Mouse (Mus musculus): ENCODE measurements around the gene Pakap. TPM values are rescaled to one million over a fixed set of nuclear protein-coding genes. Genes with fewer than 3 reads are reported as not detected.

Gene Pakap
- polyA plus RNA-seq, 1 experiment from 2014 or later: 21.4 TPM

DNA sequence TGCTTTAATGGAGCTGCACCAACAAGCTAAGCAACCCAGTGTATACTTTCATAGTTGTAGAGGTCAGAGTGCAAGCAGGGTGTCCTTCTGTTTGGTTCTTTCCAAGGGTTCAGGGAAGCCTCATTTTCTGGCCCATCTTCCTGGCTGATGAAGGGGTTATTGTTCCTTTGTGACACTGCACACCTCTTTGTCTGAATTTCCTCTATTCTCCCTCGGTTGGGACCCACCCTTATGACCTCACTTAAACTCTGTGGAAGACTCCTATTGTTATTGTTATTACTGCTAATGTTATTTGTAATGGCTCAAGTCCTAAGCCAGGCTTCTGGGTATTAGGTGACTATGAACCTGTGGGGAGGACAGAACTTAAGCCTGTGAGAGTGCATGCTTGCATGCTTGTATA lies 273.9 kb downstream of the Pakap start:
- ATAC-seq (ENCODE audit: low FRiP score) (no peak), DNase-seq (ENCODE audit: low spot score, missing footprints) (no peak)
- Histone ChIP-seq H3K27ac (ENCODE audit: low read depth, low read length) (no peak overlapping the region), H3K4me3 (ENCODE audit: low read depth, low read length) (no peak overlapping the region), H3K9me3 (ENCODE audit: control insufficient read depth, low read length) (no peaks in the 10 kb centered on the region), H3K9ac (ENCODE audit: low read length) (no peak overlapping the region), H3K4me1 (ENCODE audit: control insufficient read depth, insufficient read depth, low read length) (peaks cover 20% of the 10 kb centered on the region; the same call in 1 of the 2 replicates), H3K4me2 (no peak overlapping the region), H3K27me3 (ENCODE audit: control insufficient read depth, insufficient read depth, low read length) (no peaks in the 10 kb centered on the region), H3K36me3 (ENCODE audit: control insufficient read depth, insufficient read depth, low read length) (no peaks in the 10 kb centered on the region)
- WGBS: 12% methylated on average over 1 of the region's 1 CpGs

- no peak overlapping the region for H3K9ac ChIP-seq (ENCODE audit: low read length)
- H3K4me1 ChIP-seq (ENCODE audit: control insufficient read depth, insufficient read depth, low read length): peaks cover 24% of the 10 kb centered on the region
- no peak overlapping the region for H3K4me3 ChIP-seq (ENCODE audit: low read depth, low read length)
- H3K27ac ChIP-seq (ENCODE audit: low read depth, low read length): no peak overlapping the region
- H3K36me3 ChIP-seq (ENCODE audit: control insufficient read depth, insufficient read depth, low read length): no peaks in the 10 kb centered on the region
- ATAC-seq (ENCODE audit: low FRiP score) (no peak), DNase-seq (ENCODE audit: low spot score, missing footprints) (no peak)
- H3K4me2 ChIP-seq: no peak overlapping the region
- no peaks in the 10 kb centered on the region for H3K27me3 ChIP-seq (ENCODE audit: control insufficient read depth, insufficient read depth, low read length)
- H3K9me3 ChIP-seq (ENCODE audit: control insufficient read depth, low read length): no peaks in the 10 kb centered on the region
- 84% methylated on average over 11 of the region's 11 CpGs for WGBS
These were observed 274.7 kb downstream of the Pakap start for GRCm38 (mm10) chr4:57842472-57843305.

DNA sequence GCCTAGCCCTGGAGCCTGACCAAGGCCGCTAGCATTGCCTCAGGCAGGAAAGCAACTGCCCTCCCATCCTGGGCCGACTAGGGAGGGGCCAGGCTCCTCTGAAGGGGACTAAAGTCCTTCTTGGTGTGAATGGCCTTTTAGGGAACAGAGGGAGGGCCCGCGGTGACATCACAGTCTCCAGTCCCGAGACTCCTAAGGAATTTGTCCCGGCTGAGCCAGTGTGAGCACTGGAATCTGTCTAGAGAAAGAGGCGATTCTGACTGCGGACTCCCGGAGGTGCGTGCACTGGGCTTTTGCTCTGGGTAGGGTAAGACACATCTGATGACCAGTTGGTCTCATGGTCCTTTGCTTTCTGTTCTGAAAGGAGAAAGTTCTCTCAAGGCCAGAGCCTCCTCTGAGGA lies 277.1 kb downstream of the Pakap start:
- Histone ChIP-seq H3K4me1 (ENCODE audit: control insufficient read depth, insufficient read depth, low read length) (peaks cover 24% of the 10 kb centered on the region), H3K4me3 (ENCODE audit: low read depth, low read length) (peak overlapping the region; percentile 24), H3K9ac (ENCODE audit: low read length) (peak overlapping the region; percentile 54), H3K36me3 (ENCODE audit: control insufficient read depth, insufficient read depth, low read length) (no peaks in the 10 kb centered on the region), H3K4me2 (peak overlapping the region; percentile 43), H3K27ac (ENCODE audit: low read depth, low read length) (peak overlapping the region; percentile 74), H3K27me3 (ENCODE audit: control insufficient read depth, insufficient read depth, low read length) (no peaks in the 10 kb centered on the region), H3K9me3 (ENCODE audit: control insufficient read depth, low read length) (no peaks in the 10 kb centered on the region)
- WGBS: 1% methylated on average over 10 of the region's 10 CpGs
- ATAC-seq (ENCODE audit: low FRiP score) (peak; percentile 89), DNase-seq (ENCODE audit: low spot score, missing footprints) (peak; percentile 96)

GRCm38 (mm10) chr4:57845541-57846210 lies 277.7 kb downstream of the Pakap start:
- H3K27ac ChIP-seq (ENCODE audit: low read depth, low read length): peak overlapping the region; percentile 74
- ATAC-seq (ENCODE audit: low FRiP score) (peak; percentile 53), DNase-seq (ENCODE audit: low spot score, missing footprints) (peak; percentile 95)
- no peaks in the 10 kb centered on the region for H3K9me3 ChIP-seq (ENCODE audit: control insufficient read depth, low read length)
- WGBS: 11% methylated on average over 12 of the region's 12 CpGs
- H3K4me3 ChIP-seq (ENCODE audit: low read depth, low read length): peak overlapping the region; percentile 24
- H3K36me3 ChIP-seq (ENCODE audit: control insufficient read depth, insufficient read depth, low read length): no peaks in the 10 kb centered on the region
- H3K4me2 ChIP-seq: peak overlapping the region; percentile 43
- H3K9ac ChIP-seq (ENCODE audit: low read length): peak overlapping the region; percentile 54
- no peaks in the 10 kb centered on the region for H3K27me3 ChIP-seq (ENCODE audit: control insufficient read depth, insufficient read depth, low read length)
- peaks cover 24% of the 10 kb centered on the region for H3K4me1 ChIP-seq (ENCODE audit: control insufficient read depth, insufficient read depth, low read length)

DNA sequence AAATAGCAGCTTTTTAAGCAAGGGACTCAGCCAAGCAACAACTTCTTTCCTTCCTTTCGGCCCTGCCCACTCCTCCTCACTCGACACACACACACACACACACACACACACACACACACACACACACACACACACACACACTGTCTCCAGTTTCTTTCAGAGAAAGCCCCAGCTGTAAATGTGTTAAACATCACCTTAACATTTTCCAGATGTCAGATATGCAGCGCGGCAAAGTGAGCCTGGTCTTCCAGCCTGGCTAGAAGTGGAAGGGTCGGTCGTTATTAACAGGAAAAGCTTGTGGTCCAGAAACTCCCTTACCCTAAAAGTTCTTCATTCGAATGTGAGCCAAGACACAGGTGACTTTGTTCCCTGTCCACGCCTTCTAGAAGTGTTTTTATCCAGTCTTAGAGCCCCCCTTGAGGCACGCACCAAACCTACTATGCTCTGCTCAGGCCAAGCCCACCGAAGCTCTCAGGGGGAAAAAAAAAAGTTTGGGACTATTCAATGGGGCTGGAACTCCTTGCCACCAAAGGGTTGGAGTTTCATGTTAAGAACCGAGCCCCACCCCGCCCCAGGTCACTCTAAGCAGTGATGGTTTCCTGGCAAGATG lies 278.5 kb downstream of the Pakap start:
- peak overlapping the region; percentile 43 for H3K4me2 ChIP-seq
- no peaks in the 10 kb centered on the region for H3K9me3 ChIP-seq (ENCODE audit: control insufficient read depth, low read length)
- no peak overlapping the region for H3K4me3 ChIP-seq (ENCODE audit: low read depth, low read length)
- H3K4me1 ChIP-seq (ENCODE audit: control insufficient read depth, insufficient read depth, low read length): peaks cover 24% of the 10 kb centered on the region
- WGBS: 51% methylated on average over 12 of the region's 12 CpGs
- H3K27me3 ChIP-seq (ENCODE audit: control insufficient read depth, insufficient read depth, low read length): no peaks in the 10 kb centered on the region
- ATAC-seq (ENCODE audit: low FRiP score): no peak
- peak overlapping the region; percentile 74; the same call in 1 of the 2 replicates for H3K27ac ChIP-seq (ENCODE audit: low read depth, low read length)
- peak; percentile 89 for DNase-seq (ENCODE audit: low spot score, missing footprints)
- H3K36me3 ChIP-seq (ENCODE audit: control insufficient read depth, insufficient read depth, low read length): no peaks in the 10 kb centered on the region
- H3K9ac ChIP-seq (ENCODE audit: low read length): peak overlapping the region; percentile 54; the same call in 1 of the 2 replicates

GRCm38 (mm10) chr4:57846991-57847422 lies 279.0 kb downstream of the Pakap start:
- H3K4me2 ChIP-seq: peak overlapping the region; percentile 14; the same call in 1 of the 2 replicates
- no peak for ATAC-seq (ENCODE audit: low FRiP score)
- no peaks in the 10 kb centered on the region for H3K36me3 ChIP-seq (ENCODE audit: control insufficient read depth, insufficient read depth, low read length)
- peak; percentile 89 for DNase-seq (ENCODE audit: low spot score, missing footprints)
- no peak overlapping the region for H3K4me3 ChIP-seq (ENCODE audit: low read depth, low read length)
- 0 out of 2 replicates have a peak overlapping the region, but pooled peaks have one; percentile 13 for H3K9ac ChIP-seq (ENCODE audit: low read length)
- H3K27ac ChIP-seq (ENCODE audit: low read depth, low read length): no peak overlapping the region
- no peaks in the 10 kb centered on the region for H3K9me3 ChIP-seq (ENCODE audit: control insufficient read depth, low read length)
- H3K27me3 ChIP-seq (ENCODE audit: control insufficient read depth, insufficient read depth, low read length): no peaks in the 10 kb centered on the region
- 29% methylated on average over 8 of the region's 8 CpGs for WGBS
- H3K4me1 ChIP-seq (ENCODE audit: control insufficient read depth, insufficient read depth, low read length): peaks cover 24% of the 10 kb centered on the region

GRCm38 (mm10) chr4:57847676-57848075 lies 279.7 kb downstream of the Pakap start:
- ATAC-seq (ENCODE audit: low FRiP score): no peak
- no peak overlapping the region for H3K4me3 ChIP-seq (ENCODE audit: low read depth, low read length)
- H3K4me1 ChIP-seq (ENCODE audit: control insufficient read depth, insufficient read depth, low read length): peaks cover 28% of the 10 kb centered on the region
- H3K27ac ChIP-seq (ENCODE audit: low read depth, low read length): no peak overlapping the region
- no peaks in the 10 kb centered on the region for H3K36me3 ChIP-seq (ENCODE audit: control insufficient read depth, insufficient read depth, low read length)
- no peak for DNase-seq (ENCODE audit: low spot score, missing footprints)
- no peak overlapping the region for H3K9ac ChIP-seq (ENCODE audit: low read length)
- H3K9me3 ChIP-seq (ENCODE audit: control insufficient read depth, low read length): no peaks in the 10 kb centered on the region
- no peak overlapping the region; the same call in 1 of the 2 replicates for H3K4me2 ChIP-seq
- WGBS: 96% methylated on average over 3 of the region's 3 CpGs
- no peaks in the 10 kb centered on the region for H3K27me3 ChIP-seq (ENCODE audit: control insufficient read depth, insufficient read depth, low read length)

DNA sequence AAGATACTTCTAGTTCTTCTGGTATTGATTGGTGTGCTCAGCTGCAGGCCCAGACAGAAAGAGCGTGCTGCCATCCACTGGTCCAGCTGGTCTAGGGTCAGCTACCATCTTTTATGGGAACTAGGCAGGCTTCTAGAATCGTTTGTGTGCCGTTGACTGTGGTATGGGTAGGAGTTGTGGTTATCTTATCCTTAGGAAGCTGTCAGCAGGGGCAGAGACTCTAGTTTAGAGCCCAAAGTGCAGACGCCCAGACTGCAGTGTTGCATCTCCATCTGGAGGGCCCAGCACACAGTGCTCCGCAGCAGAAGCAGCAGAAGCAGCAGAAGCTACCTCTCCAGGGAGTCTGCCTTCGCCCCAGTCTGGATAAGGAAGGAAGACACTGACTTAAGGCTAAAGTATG lies 281.5 kb downstream of the Pakap start:
- Histone ChIP-seq H3K4me1 (ENCODE audit: control insufficient read depth, insufficient read depth, low read length) (peaks cover 29% of the 10 kb centered on the region), H3K4me2 (no peak overlapping the region), H3K9ac (ENCODE audit: low read length) (no peak overlapping the region), H3K4me3 (ENCODE audit: low read depth, low read length) (no peak overlapping the region), H3K36me3 (ENCODE audit: control insufficient read depth, insufficient read depth, low read length) (no peaks in the 10 kb centered on the region), H3K27ac (ENCODE audit: low read depth, low read length) (no peak overlapping the region), H3K9me3 (ENCODE audit: control insufficient read depth, low read length) (no peaks in the 10 kb centered on the region), H3K27me3 (ENCODE audit: control insufficient read depth, insufficient read depth, low read length) (no peaks in the 10 kb centered on the region)
- ATAC-seq (ENCODE audit: low FRiP score) (no peak), DNase-seq (ENCODE audit: low spot score, missing footprints) (no peak)
- WGBS: 86% methylated on average over 6 of the region's 6 CpGs

Measured in midbrain, embryonic 11.5 days (tissue).